Mouse (Mus musculus): ENCODE results near the gene Tmem206. TPM values are rescaled to one million over a fixed set of nuclear protein-coding genes. Genes with fewer than 3 reads are reported as not detected.

Tmem206 gene
- polyA plus RNA-seq, 1 experiment from 2014 or later: 36.7 TPM

GRCm38 (mm10) chr1:191395871-191396433 is 70.2 kb downstream of the Tmem206 start:
- Histone ChIP-seq H3K4me1 (replicated peaks) (peaks cover 8% of the 10 kb centered on the region; the same call in 1 of the 2 replicates), H3K27me3 (peaks cover 10% of the 10 kb centered on the region), H3K27ac (peak overlapping the region; percentile 79), H3K36me3 (no peaks in the 10 kb centered on the region), H3K9me3 (no peaks in the 10 kb centered on the region), H3K4me2 (peak overlapping the region; percentile 62), H3K9ac (peak overlapping the region; percentile 77), H3K4me3 (peak overlapping the region; percentile 72)
- under 1% methylated on average over 43 of the region's 43 CpGs for WGBS
- ATAC-seq (ENCODE audit: low FRiP score): no peak

DNA sequence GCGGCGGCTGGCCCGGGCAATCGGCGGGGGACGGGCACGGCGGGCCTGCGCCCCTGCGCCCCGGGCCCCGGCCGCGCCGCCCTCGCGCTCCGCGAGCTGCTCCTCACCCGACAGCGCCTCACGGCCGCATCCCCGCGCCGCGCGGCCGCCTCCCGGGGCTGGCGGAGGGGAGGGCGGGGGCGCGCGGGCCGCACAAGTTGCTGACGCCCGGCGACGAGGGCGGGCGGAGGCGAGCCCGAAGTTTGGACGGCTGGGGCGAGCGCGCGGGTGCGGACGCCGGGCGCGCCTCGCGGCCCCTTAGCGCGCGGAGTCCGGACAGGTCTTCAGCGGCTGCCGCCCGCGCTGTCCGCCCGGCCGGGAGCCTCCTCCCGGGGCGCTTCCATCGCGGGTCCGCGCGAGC is 70.7 kb downstream of the Tmem206 start:
- under 1% methylated on average over 46 of the region's 74 CpGs for WGBS
- peak; percentile 16; the same call in 1 of the 2 replicates for ATAC-seq (ENCODE audit: low FRiP score)

DNA sequence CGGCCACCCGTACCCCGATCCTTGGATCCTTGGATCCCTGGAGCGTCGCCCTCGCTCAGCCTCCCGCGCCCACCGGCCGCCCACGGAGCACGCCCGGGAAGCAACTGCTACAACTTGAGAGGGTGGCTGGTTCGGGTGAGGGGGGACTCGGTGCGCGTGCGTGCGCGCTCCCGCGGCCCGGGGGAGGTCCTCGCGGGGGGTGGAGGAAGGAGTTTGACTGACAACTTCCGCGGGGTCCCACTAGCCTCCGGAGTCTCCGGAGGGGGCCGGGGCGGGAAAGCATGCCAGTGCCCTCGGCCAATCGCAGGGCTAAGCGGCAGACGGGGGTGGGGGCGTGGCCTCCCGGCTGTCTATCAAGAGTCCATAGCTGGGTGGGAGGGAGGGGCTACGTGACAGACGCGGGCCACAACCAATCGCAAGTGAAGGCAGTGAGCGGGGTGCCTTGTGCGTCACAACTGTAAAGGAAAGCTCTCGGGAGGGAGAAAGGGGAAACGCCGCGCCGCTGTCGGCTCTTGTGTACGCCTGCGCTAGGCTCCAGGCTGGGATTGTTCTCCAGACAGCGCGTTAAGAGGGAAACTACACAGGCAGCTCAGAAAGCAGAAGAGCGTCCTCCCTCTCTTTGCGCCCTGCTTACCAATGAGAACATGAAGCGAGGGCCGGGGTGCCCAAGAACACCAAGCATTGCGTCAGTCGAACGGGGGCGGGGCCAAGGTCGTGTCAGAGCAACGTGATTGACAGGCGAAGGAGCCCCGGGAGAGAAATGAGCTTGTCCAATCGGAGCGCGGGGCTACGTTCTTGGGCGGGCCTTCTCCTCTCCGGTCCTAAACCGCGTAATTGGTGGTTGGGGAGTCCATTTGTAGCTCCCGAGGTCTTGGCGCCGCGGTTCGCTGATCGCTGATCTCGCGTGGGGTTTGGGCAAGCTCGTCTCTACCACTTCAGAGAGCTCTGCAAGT is 71.5 kb downstream of the Tmem206 start:
- Histone ChIP-seq H3K4me2 (peak overlapping the region; percentile 62), H3K27ac (peak overlapping the region; percentile 97), H3K4me1 (replicated peaks) (peaks cover 8% of the 10 kb centered on the region; the same call in 1 of the 2 replicates), H3K4me3 (peak overlapping the region; percentile 72), H3K9ac (peak overlapping the region; percentile 77), H3K36me3 (no peaks in the 10 kb centered on the region), H3K9me3 (no peaks in the 10 kb centered on the region), H3K27me3 (peaks cover 10% of the 10 kb centered on the region)
- WGBS: under 1% methylated on average over 77 of the region's 82 CpGs
- peak; percentile 99 for ATAC-seq (ENCODE audit: low FRiP score)

More for the DNA sequence above, 70.7 kb downstream of the Tmem206 start:
- Histone ChIP-seq H3K9me3 (no peaks in the 10 kb centered on the region), H3K4me3 (peak overlapping the region; percentile 72), H3K4me2 (peak overlapping the region; percentile 62), H3K27me3 (peaks cover 10% of the 10 kb centered on the region), H3K9ac (peak overlapping the region; percentile 77), H3K36me3 (no peaks in the 10 kb centered on the region), H3K27ac (peak overlapping the region; percentile 79), H3K4me1 (replicated peaks) (peaks cover 8% of the 10 kb centered on the region; the same call in 1 of the 2 replicates)

Other genes with a start within 250 kb of the Tmem206 start
- gene Batf3, start 228.1 kb upstream of the Tmem206 start, polyA plus RNA-seq (2015; fragmentation: Nextera tagmentation; extraction: Ambion mirVana): 1.4 and 2.5 TPM in 2 replicates
- not detected in 2 replicates for gene Fam71a, start 161.1 kb upstream of the Tmem206 start, polyA plus RNA-seq (2015; fragmentation: Nextera tagmentation; extraction: Ambion mirVana)
- gene Atf3, start 107.9 kb upstream of the Tmem206 start, polyA plus RNA-seq (2015; fragmentation: Nextera tagmentation; extraction: Ambion mirVana): 1.2 and 1.5 TPM in 2 replicates
- 105 and 109 TPM in 2 replicates for gene Nenf, start 7.7 kb upstream of the Tmem206 start, polyA plus RNA-seq (2015; fragmentation: Nextera tagmentation; extraction: Ambion mirVana)
- gene Ppp2r5a, start 77.4 kb downstream of the Tmem206 start, polyA plus RNA-seq (2015; fragmentation: Nextera tagmentation; extraction: Ambion mirVana): 5.3 and 7.5 TPM in 2 replicates
- 11.4 TPM in 2 replicates for gene Dtl, start 249.6 kb downstream of the Tmem206 start, polyA plus RNA-seq (2015; fragmentation: Nextera tagmentation; extraction: Ambion mirVana)
- 44.0 and 48.2 TPM in 2 replicates for gene Ints7, start 249.7 kb downstream of the Tmem206 start, polyA plus RNA-seq (2015; fragmentation: Nextera tagmentation; extraction: Ambion mirVana)

All from hindbrain, embryonic 13.5 days (tissue).